Mouse (Mus musculus): Measurements from ENCODE around the gene Arl14. TPM values are rescaled to one million over a fixed set of nuclear protein-coding genes. Genes with fewer than 3 reads are reported as not detected.
"Not testable (repeated sequence)": the region's sequence is repeated elsewhere in the genome, so short reads cannot be mapped to it uniquely, and the experiment has no call there.

Arl14 gene
- polyA plus RNA-seq, 1 experiment from 2014 or later = not detected

GRCm38 (mm10) chr3:69223666-69224065 lies 1.4 kb downstream of the Arl14 start:
- Histone ChIP-seq H3K4me3 (ENCODE audit: low read depth, low read length) (no peak overlapping the region), H3K4me1 (ENCODE audit: control insufficient read depth, insufficient read depth, low read length) (no peaks in the 10 kb centered on the region), H3K27ac (replicated peaks; ENCODE audit: low read depth, low read length) (no peak overlapping the region), H3K36me3 (ENCODE audit: control insufficient read depth, insufficient read depth, low read length) (no peaks in the 10 kb centered on the region), H3K9ac (ENCODE audit: low read length) (no peak overlapping the region), H3K9me3 (ENCODE audit: control insufficient read depth, low read length) (no peaks in the 10 kb centered on the region), H3K27me3 (ENCODE audit: control insufficient read depth, insufficient read depth, low read length) (no peaks in the 10 kb centered on the region), H3K4me2 (ENCODE audit: low read depth, severe bottlenecking) (no peak overlapping the region)
- 82% methylated on average over 8 of the region's 8 CpGs for WGBS
- ATAC-seq (ENCODE audit: insufficient number of reproducible peaks, low FRiP score, low TSS enrichment, low read depth) (no peak), DNase-seq (ENCODE audit: low spot score) (no peak)

GRCm38 (mm10) chr3:69225019-69225418 lies 2.8 kb downstream of the Arl14 start:
- no peak for ATAC-seq (ENCODE audit: insufficient number of reproducible peaks, low FRiP score, low TSS enrichment, low read depth)
- no peaks in the 10 kb centered on the region for H3K9me3 ChIP-seq (ENCODE audit: control insufficient read depth, low read length)

GRCm38 (mm10) chr3:69226496-69226895 lies 4.3 kb downstream of the Arl14 start:
- H3K9ac ChIP-seq (ENCODE audit: low read length) = no peak overlapping the region
- H3K27me3 ChIP-seq (ENCODE audit: control insufficient read depth, insufficient read depth, low read length) = no peaks in the 10 kb centered on the region
- no peaks in the 10 kb centered on the region for H3K36me3 ChIP-seq (ENCODE audit: control insufficient read depth, insufficient read depth, low read length)
- no peaks in the 10 kb centered on the region for H3K9me3 ChIP-seq (ENCODE audit: control insufficient read depth, low read length)
- H3K4me3 ChIP-seq (ENCODE audit: low read depth, low read length) = no peak overlapping the region
- H3K27ac ChIP-seq (replicated peaks; ENCODE audit: low read depth, low read length) = no peak overlapping the region
- H3K4me1 ChIP-seq (ENCODE audit: control insufficient read depth, insufficient read depth, low read length) = no peaks in the 10 kb centered on the region
- no peak for DNase-seq (ENCODE audit: low spot score)
- no peak for ATAC-seq (ENCODE audit: insufficient number of reproducible peaks, low FRiP score, low TSS enrichment, low read depth)
- 54% methylated on average over 2 of the region's 2 CpGs for WGBS
- no peak overlapping the region for H3K4me2 ChIP-seq (ENCODE audit: low read depth, severe bottlenecking)

More at GRCm38 (mm10) chr3:69225019-69225418, 2.8 kb downstream of the Arl14 start:
- H3K9ac ChIP-seq (ENCODE audit: low read length) = no peak overlapping the region
- H3K4me3 ChIP-seq (ENCODE audit: low read depth, low read length) = no peak overlapping the region
- no peak for DNase-seq (ENCODE audit: low spot score)
- no peak overlapping the region for H3K27ac ChIP-seq (replicated peaks; ENCODE audit: low read depth, low read length)
- H3K36me3 ChIP-seq (ENCODE audit: control insufficient read depth, insufficient read depth, low read length) = no peaks in the 10 kb centered on the region
- H3K4me2 ChIP-seq (ENCODE audit: low read depth, severe bottlenecking) = no peak overlapping the region
- H3K4me1 ChIP-seq (ENCODE audit: control insufficient read depth, insufficient read depth, low read length) = no peaks in the 10 kb centered on the region
- no peaks in the 10 kb centered on the region for H3K27me3 ChIP-seq (ENCODE audit: control insufficient read depth, insufficient read depth, low read length)

GRCm38 (mm10) chr3:69228002-69228401 lies 5.8 kb downstream of the Arl14 start:
- Histone ChIP-seq H3K4me1 (ENCODE audit: control insufficient read depth, insufficient read depth, low read length) (no peaks in the 10 kb centered on the region), H3K4me3 (ENCODE audit: low read depth, low read length) (no peak overlapping the region), H3K27me3 (ENCODE audit: control insufficient read depth, insufficient read depth, low read length) (no peaks in the 10 kb centered on the region), H3K9ac (ENCODE audit: low read length) (no peak overlapping the region), H3K9me3 (ENCODE audit: control insufficient read depth, low read length) (no peaks in the 10 kb centered on the region), H3K4me2 (ENCODE audit: low read depth, severe bottlenecking) (no peak overlapping the region), H3K36me3 (ENCODE audit: control insufficient read depth, insufficient read depth, low read length) (no peaks in the 10 kb centered on the region), H3K27ac (replicated peaks; ENCODE audit: low read depth, low read length) (no peak overlapping the region)
- DNase-seq (ENCODE audit: low spot score) = no peak
- 90% methylated on average over 1 of the region's 1 CpGs for WGBS
- no peak for ATAC-seq (ENCODE audit: insufficient number of reproducible peaks, low FRiP score, low TSS enrichment, low read depth)

GRCm38 (mm10) chr3:69231522-69232138 lies 9.4 kb downstream of the Arl14 start:
- no peaks in the 10 kb centered on the region for H3K27me3 ChIP-seq (ENCODE audit: control insufficient read depth, insufficient read depth, low read length)
- WGBS = 86% methylated on average over 14 of the region's 14 CpGs
- H3K36me3 ChIP-seq (ENCODE audit: control insufficient read depth, insufficient read depth, low read length) = no peaks in the 10 kb centered on the region
- no peaks in the 10 kb centered on the region for H3K4me1 ChIP-seq (ENCODE audit: control insufficient read depth, insufficient read depth, low read length)
- no peak overlapping the region for H3K4me2 ChIP-seq (ENCODE audit: low read depth, severe bottlenecking)
- H3K9me3 ChIP-seq (ENCODE audit: control insufficient read depth, low read length) = no peaks in the 10 kb centered on the region
- no peak overlapping the region for H3K9ac ChIP-seq (ENCODE audit: low read length)
- no peak for ATAC-seq (ENCODE audit: insufficient number of reproducible peaks, low FRiP score, low TSS enrichment, low read depth)
- DNase-seq (ENCODE audit: low spot score) = no peak
- no peak overlapping the region for H3K4me3 ChIP-seq (ENCODE audit: low read depth, low read length)
- H3K27ac ChIP-seq (replicated peaks; ENCODE audit: low read depth, low read length) = no peak overlapping the region

GRCm38 (mm10) chr3:69233552-69234189 lies 11.5 kb downstream of the Arl14 start:
- not testable (repeated sequence) for H3K27me3 ChIP-seq (ENCODE audit: control insufficient read depth, insufficient read depth, low read length); H3K36me3 ChIP-seq (ENCODE audit: control insufficient read depth, insufficient read depth, low read length); H3K4me2 ChIP-seq (ENCODE audit: low read depth, severe bottlenecking); H3K27ac ChIP-seq (replicated peaks; ENCODE audit: low read depth, low read length); H3K9me3 ChIP-seq (ENCODE audit: control insufficient read depth, low read length); DNase-seq (ENCODE audit: low spot score); H3K9ac ChIP-seq (ENCODE audit: low read length); H3K4me3 ChIP-seq (ENCODE audit: low read depth, low read length); H3K4me1 ChIP-seq (ENCODE audit: control insufficient read depth, insufficient read depth, low read length); ATAC-seq (ENCODE audit: insufficient number of reproducible peaks, low FRiP score, low TSS enrichment, low read depth)
- WGBS = 93% methylated on average over 10 of the region's 10 CpGs

GRCm38 (mm10) chr3:69234525-69234924 lies 12.3 kb downstream of the Arl14 start:
- WGBS = 93% methylated on average over 1 of the region's 1 CpGs
- H3K36me3 ChIP-seq (ENCODE audit: control insufficient read depth, insufficient read depth, low read length) = no peaks in the 10 kb centered on the region

GRCm38 (mm10) chr3:69235806-69236205 lies 13.6 kb downstream of the Arl14 start:
- Histone ChIP-seq H3K9ac (ENCODE audit: low read length) (no peak overlapping the region), H3K27ac (replicated peaks; ENCODE audit: low read depth, low read length) (no peak overlapping the region), H3K36me3 (ENCODE audit: control insufficient read depth, insufficient read depth, low read length) (no peaks in the 10 kb centered on the region), H3K27me3 (ENCODE audit: control insufficient read depth, insufficient read depth, low read length) (no peaks in the 10 kb centered on the region), H3K4me3 (ENCODE audit: low read depth, low read length) (no peak overlapping the region), H3K4me2 (ENCODE audit: low read depth, severe bottlenecking) (no peak overlapping the region), H3K9me3 (ENCODE audit: control insufficient read depth, low read length) (no peaks in the 10 kb centered on the region), H3K4me1 (ENCODE audit: control insufficient read depth, insufficient read depth, low read length) (no peaks in the 10 kb centered on the region)
- ATAC-seq (ENCODE audit: insufficient number of reproducible peaks, low FRiP score, low TSS enrichment, low read depth) = no peak
- WGBS = 87% methylated on average over 3 of the region's 3 CpGs
- no peak for DNase-seq (ENCODE audit: low spot score)

More at GRCm38 (mm10) chr3:69234525-69234924, 12.3 kb downstream of the Arl14 start:
- DNase-seq (ENCODE audit: low spot score) (no peak), ATAC-seq (ENCODE audit: insufficient number of reproducible peaks, low FRiP score, low TSS enrichment, low read depth) (no peak)
- H3K27ac ChIP-seq (replicated peaks; ENCODE audit: low read depth, low read length) = no peak overlapping the region
- H3K27me3 ChIP-seq (ENCODE audit: control insufficient read depth, insufficient read depth, low read length) = no peaks in the 10 kb centered on the region
- no peaks in the 10 kb centered on the region for H3K9me3 ChIP-seq (ENCODE audit: control insufficient read depth, low read length)
- H3K9ac ChIP-seq (ENCODE audit: low read length) = no peak overlapping the region
- no peak overlapping the region for H3K4me3 ChIP-seq (ENCODE audit: low read depth, low read length)
- H3K4me2 ChIP-seq (ENCODE audit: low read depth, severe bottlenecking) = no peak overlapping the region
- H3K4me1 ChIP-seq (ENCODE audit: control insufficient read depth, insufficient read depth, low read length) = no peaks in the 10 kb centered on the region
